Mouse (Mus musculus) lung, postnatal 0 days (tissue): ENCODE measurements around the gene Macf1. TPM values are rescaled to one million over a fixed set of nuclear protein-coding genes. Genes with fewer than 3 reads are reported as not detected.

Source experiments
- ATAC-seq: fragments of 200-750 bp; cut with Nextera tagmentation; 2 replicates; pipeline ENCODE4 v1.8.0; 2017; ENCODE audit warnings: moderate library complexity
- DNase-seq: peaks from one replicate; pipeline ENCODE4 v3.0.0-alpha.2; 2016; ENCODE audit warnings: low spot score
- H3K27ac ChIP-seq: fragments of 300-500 bp; sonication (generic); 2 replicates; pipeline ENCODE4 v1.5.1; 2014; ENCODE audit warnings: antibody characterized with exemption, mild to moderate bottlenecking, low read length, mixed read lengths
- H3K27me3 ChIP-seq: fragments of 300-500 bp; sonication (generic); replicated peaks from 2 replicates; pipeline ENCODE4 v1.6.1; 2014; ENCODE audit warnings: low read length, mixed read lengths; ENCODE audit not compliant: insufficient read depth
- H3K36me3 ChIP-seq: fragments of 300-500 bp; sonication (generic); 2 replicates; pipeline ENCODE4 v1.6.1; 2014; ENCODE audit warnings: low read length, mixed read lengths; ENCODE audit not compliant: insufficient read depth
- H3K4me1 ChIP-seq: fragments of 300-500 bp; sonication (generic); 2 replicates; pipeline ENCODE4 v1.6.1; 2014; ENCODE audit warnings: antibody characterized with exemption, low read depth, low read length, mixed read lengths; ENCODE audit not compliant: insufficient read depth
- H3K4me2 ChIP-seq: fragments of 300-500 bp; sonication (generic); replicated peaks from 2 replicates; pipeline ENCODE4 v1.6.1; 2014; ENCODE audit warnings: low read depth, mild to moderate bottlenecking, low read length, moderate library complexity, mixed read lengths
- H3K4me3 ChIP-seq: fragments of 300-500 bp; sonication (generic); 2 replicates; pipeline ENCODE4 v1.5.1; 2014; ENCODE audit warnings: low read depth, low read length
- H3K9ac ChIP-seq: fragments of 300-500 bp; sonication (generic); replicated peaks from 2 replicates; pipeline ENCODE4 v1.6.1; 2014; ENCODE audit warnings: low read depth, mild to moderate bottlenecking
- H3K9me3 ChIP-seq: fragments of 300-500 bp; sonication (generic); 2 replicates; pipeline ENCODE4 v1.6.1; 2016; ENCODE audit warnings: low read length, mixed read lengths
- CTCF ChIP-seq: IDR thresholded peaks from 2 replicates; pipeline ENCODE4 v1.5.1; 2016; ENCODE audit warnings: antibody characterized with exemption, mild to moderate bottlenecking
- EP300 ChIP-seq: IDR thresholded peaks from 2 replicates; pipeline ENCODE4 v1.6.1; 2016; ENCODE audit warnings: antibody characterized with exemption, mild to moderate bottlenecking, control low read depth
- WGBS: fragments of 180-500 bp; shearing (Covaris S2); extraction: QIAGEN DNeasy Blood & Tissue Kit; methylation state at CpG from one replicate; pipeline ENCODE4 v1.1.7; 2014; 5-methylcytosine and 5-hydroxymethylcytosine counted together
- polyA plus RNA-seq: library from polyadenylated mRNA; unstranded; fragments of >200 nt; fragmentation: Nextera tagmentation; extraction: Ambion mirVana; gene quantifications from 2 replicates; pipeline ENCODE4 v1.2.1, GENCODE M21; 2015

Macf1 gene
- polyA plus RNA-seq, 1 experiment from 2014 or later: 181 TPM

DNA sequence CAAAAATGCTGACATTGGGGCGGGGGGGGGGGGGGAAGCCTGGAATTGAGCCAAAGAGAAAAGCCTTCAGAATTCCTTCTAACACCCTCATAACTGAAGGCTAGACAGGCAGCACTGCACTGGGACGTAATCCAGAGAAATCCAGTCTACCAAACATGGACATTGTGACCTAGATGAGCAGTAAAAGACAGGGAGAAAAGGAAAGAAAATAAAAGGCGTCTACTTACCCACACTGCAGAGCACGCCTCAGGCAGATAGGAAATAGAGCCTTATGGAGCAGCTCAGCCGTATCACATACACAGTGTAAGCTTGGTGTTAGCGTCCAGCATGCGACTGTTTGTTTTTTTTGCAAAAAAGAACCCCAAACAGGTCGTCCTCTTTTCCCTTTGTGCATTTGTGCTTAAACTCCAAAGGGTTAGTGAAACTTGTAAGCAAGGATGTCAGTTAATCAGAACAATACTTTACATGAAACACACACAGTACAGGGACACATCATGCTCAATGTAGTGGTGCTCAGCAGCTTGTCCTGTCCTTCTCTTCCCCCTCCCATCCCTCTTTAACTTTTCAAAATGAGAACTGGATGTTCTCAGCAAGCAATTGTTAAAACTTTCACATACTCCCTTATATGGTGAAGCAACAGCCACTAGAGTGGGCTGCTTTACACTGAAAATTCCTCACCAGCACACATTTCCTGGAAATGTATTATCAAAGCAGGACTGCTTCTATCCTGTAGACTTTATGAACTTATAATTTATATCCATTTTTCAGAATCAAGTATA is 205.3 kb downstream of the Macf1 start:
- no peak overlapping the region for H3K4me2 ChIP-seq
- H3K27ac ChIP-seq: peak overlapping the region; percentile 47
- no peaks in the 10 kb centered on the region for H3K27me3 ChIP-seq
- H3K4me3 ChIP-seq: no peak overlapping the region
- no peaks in the 10 kb centered on the region for H3K4me1 ChIP-seq
- peak; percentile 59 for DNase-seq
- ATAC-seq: peak; percentile 70
- no peak overlapping the region for H3K9ac ChIP-seq
- H3K36me3 ChIP-seq: peaks cover 51% of the 10 kb centered on the region
- TF ChIP-seq EP300 (no peak), CTCF (no peak)
- H3K9me3 ChIP-seq: no peaks in the 10 kb centered on the region
- WGBS: 56% methylated on average over 8 of the region's 8 CpGs

GRCm38 (mm10) chr4:123465799-123466198 is 218.4 kb downstream of the Macf1 start:
- no peaks in the 10 kb centered on the region for H3K27me3 ChIP-seq
- peaks cover 50% of the 10 kb centered on the region; the same call in 1 of the 2 replicates for H3K36me3 ChIP-seq
- no peaks in the 10 kb centered on the region for H3K9me3 ChIP-seq
- ATAC-seq (no peak), DNase-seq (no peak)
- H3K27ac ChIP-seq: no peak overlapping the region
- TF ChIP-seq CTCF (no peak), EP300 (no peak)
- 29% methylated on average over 1 of the region's 1 CpGs for WGBS
- H3K9ac ChIP-seq: no peak overlapping the region
- H3K4me2 ChIP-seq: no peak overlapping the region
- no peak overlapping the region for H3K4me3 ChIP-seq
- H3K4me1 ChIP-seq: no peaks in the 10 kb centered on the region

DNA sequence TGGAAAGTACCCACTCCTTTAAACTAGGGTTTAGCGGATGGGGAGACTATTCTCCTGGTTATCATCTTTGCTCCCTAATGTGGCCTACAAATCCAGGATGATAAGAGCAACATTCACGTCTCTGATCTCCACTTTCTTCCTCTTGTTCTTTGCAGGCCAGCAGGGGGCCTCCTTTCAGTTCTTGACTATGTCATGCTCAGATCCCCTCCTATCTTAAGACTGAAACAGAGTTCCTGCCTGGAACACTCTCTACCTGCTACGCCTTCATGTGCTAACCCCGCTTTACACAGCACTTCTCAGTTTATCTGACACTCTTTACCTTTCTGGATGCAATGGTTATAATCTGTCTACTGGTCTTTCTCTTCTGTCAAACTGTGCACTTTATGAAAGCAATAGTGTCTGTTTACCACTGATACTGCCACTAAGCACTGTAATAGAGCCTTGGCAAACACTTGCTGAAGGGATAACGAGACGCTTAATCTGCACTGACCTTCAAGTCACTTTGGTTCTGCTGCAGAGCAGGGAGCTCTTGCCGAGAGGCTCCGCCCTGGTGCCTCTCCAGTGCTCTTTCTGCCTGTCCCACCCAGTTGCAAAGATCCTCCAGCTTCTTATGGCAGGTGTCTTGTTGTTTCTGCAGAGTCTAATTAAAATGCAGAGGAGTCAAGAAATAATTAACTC is 223.4 kb downstream of the Macf1 start:
- no peak overlapping the region for H3K27ac ChIP-seq
- DNase-seq (peak; percentile 36), ATAC-seq (no peak)
- H3K4me1 ChIP-seq: no peaks in the 10 kb centered on the region
- TF ChIP-seq EP300 (no peak), CTCF (peak; percentile 54)
- H3K4me2 ChIP-seq: no peak overlapping the region
- H3K9me3 ChIP-seq: no peaks in the 10 kb centered on the region
- no peaks in the 10 kb centered on the region for H3K27me3 ChIP-seq
- H3K36me3 ChIP-seq: peaks cover 65% of the 10 kb centered on the region
- no peak overlapping the region for H3K9ac ChIP-seq
- WGBS: 65% methylated on average over 8 of the region's 8 CpGs
- H3K4me3 ChIP-seq: no peak overlapping the region

GRCm38 (mm10) chr4:123454871-123455640 is 229.1 kb downstream of the Macf1 start:
- Histone ChIP-seq H3K4me1 (no peaks in the 10 kb centered on the region), H3K9ac (no peak overlapping the region), H3K9me3 (no peaks in the 10 kb centered on the region), H3K4me3 (no peak overlapping the region), H3K36me3 (peaks cover 58% of the 10 kb centered on the region), H3K4me2 (no peak overlapping the region), H3K27ac (no peak overlapping the region), H3K27me3 (no peaks in the 10 kb centered on the region)
- TF ChIP-seq EP300 (no peak), CTCF (no peak)
- DNase-seq: no peak
- 76% methylated on average over 7 of the region's 7 CpGs for WGBS
- no peak for ATAC-seq

- TF ChIP-seq CTCF (no peak), EP300 (no peak)
- Histone ChIP-seq H3K4me1 (no peaks in the 10 kb centered on the region), H3K9ac (no peak overlapping the region), H3K36me3 (peaks cover 65% of the 10 kb centered on the region), H3K27ac (no peak overlapping the region), H3K27me3 (no peaks in the 10 kb centered on the region), H3K4me3 (no peak overlapping the region), H3K9me3 (no peaks in the 10 kb centered on the region), H3K4me2 (no peak overlapping the region)
- WGBS: 73% methylated on average over 1 of the region's 1 CpGs
- DNase-seq (no peak), ATAC-seq (no peak)
Observed at GRCm38 (mm10) chr4:123453729-123454128, 230.4 kb downstream of the Macf1 start.

DNA sequence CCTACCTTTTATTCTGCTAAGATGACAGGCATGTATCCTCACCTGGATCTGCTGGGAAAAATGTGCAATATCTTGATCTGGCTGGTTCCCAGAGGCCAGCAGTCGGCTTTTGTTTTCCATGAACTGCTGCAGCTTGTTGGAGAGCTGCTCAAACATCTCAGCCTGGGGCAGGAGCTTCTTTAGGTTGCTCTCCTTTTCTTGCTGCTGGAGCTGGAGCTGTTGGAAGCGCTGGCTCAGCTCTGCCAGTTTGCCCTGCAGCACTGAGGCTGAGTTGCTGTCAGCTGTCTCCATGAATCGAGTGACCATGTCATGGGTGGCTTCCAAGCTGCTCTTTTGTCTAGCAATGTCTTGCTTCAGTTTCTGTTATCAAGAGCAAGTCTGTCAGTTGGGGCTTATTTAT is 232.2 kb downstream of the Macf1 start:
- WGBS: 79% methylated on average over 3 of the region's 3 CpGs
- no peaks in the 10 kb centered on the region for H3K27me3 ChIP-seq
- H3K36me3 ChIP-seq: peaks cover 66% of the 10 kb centered on the region
- TF ChIP-seq EP300: no peak
- TF ChIP-seq CTCF: no peak
- no peak overlapping the region for H3K27ac ChIP-seq
- no peaks in the 10 kb centered on the region for H3K4me1 ChIP-seq
- H3K9me3 ChIP-seq: no peaks in the 10 kb centered on the region
- ATAC-seq (no peak), DNase-seq (no peak)
- H3K4me2 ChIP-seq: no peak overlapping the region
- no peak overlapping the region for H3K9ac ChIP-seq
- no peak overlapping the region for H3K4me3 ChIP-seq
